Mouse (Mus musculus): ENCODE measurements at regions not wholly inside any gene's neighbourhood (a gene's known extent, or its start where the extent isn't known, plus 50 kb on each side); places are given as distances from the start of the nearest gene placed in this dataset.

GRCm38 (mm10) chr11:63388247-63388646 is 259.5 kb downstream of the Pmp22 start:
- TF ChIP-seq CTCF (IDR thresholded peaks at IDR 0.05; ENCODE audit: control insufficient read depth, insufficient read depth, low read length) (no peak), POLR2A (IDR thresholded peaks at IDR 0.05; ENCODE audit: borderline replicate concordance, control insufficient read depth, low read depth, low read length) (no peak)

Measured in bone marrow, adult 2 months (tissue).